Mouse (Mus musculus) limb, embryonic 11.5 days (tissue): ENCODE measurements around the gene Ofd1. TPM values are rescaled to one million over a fixed set of nuclear protein-coding genes. Genes with fewer than 3 reads are reported as not detected.

ENCODE experiments used
- ATAC-seq: fragments of 200-750 bp; cut with Nextera tagmentation; 2 replicates; pipeline ENCODE4 v1.8.0; 2017; ENCODE audit warnings: low read depth; ENCODE audit not compliant: insufficient number of reproducible peaks, low FRiP score, low TSS enrichment
- DNase-seq: peaks from one replicate; pipeline ENCODE4 v3.0.0-alpha.2; 2015; ENCODE audit warnings: low spot score
- H3K27ac ChIP-seq: fragments of 300-500 bp; sonication (generic); replicated peaks from 2 replicates; pipeline ENCODE4 v1.5.1; 2014; ENCODE audit warnings: low read depth, mild to moderate bottlenecking, low read length
- H3K27me3 ChIP-seq: fragments of 300-500 bp; sonication (generic); 2 replicates; pipeline ENCODE4 v1.6.1; 2014; ENCODE audit warnings: mild to moderate bottlenecking, low read length, mixed read lengths; ENCODE audit not compliant: control insufficient read depth, insufficient read depth
- H3K36me3 ChIP-seq: fragments of 300-500 bp; sonication (generic); 2 replicates; pipeline ENCODE4 v1.6.1; 2014; ENCODE audit warnings: mild to moderate bottlenecking, low read length, moderate library complexity, mixed read lengths; ENCODE audit not compliant: control insufficient read depth, insufficient read depth
- H3K4me1 ChIP-seq: fragments of 300-500 bp; sonication (generic); 2 replicates; pipeline ENCODE4 v1.6.1; 2014; ENCODE audit warnings: low read length, mixed read lengths; ENCODE audit not compliant: control insufficient read depth, insufficient read depth
- H3K4me2 ChIP-seq: fragments of 300-500 bp; sonication (generic); 2 replicates; pipeline ENCODE4 v1.6.1; 2014; ENCODE audit warnings: low read depth, mild to moderate bottlenecking, moderate library complexity; ENCODE audit not compliant: severe bottlenecking
- H3K4me3 ChIP-seq: fragments of 300-500 bp; sonication (generic); 2 replicates; pipeline ENCODE4 v1.5.1; 2014; ENCODE audit warnings: low read depth, low read length
- H3K9ac ChIP-seq: fragments of 300-500 bp; sonication (generic); 2 replicates; pipeline ENCODE4 v1.6.1; 2014; ENCODE audit warnings: mild to moderate bottlenecking, low read length
- H3K9me3 ChIP-seq: fragments of 300-500 bp; sonication (generic); 2 replicates; pipeline ENCODE4 v1.6.1; 2016; ENCODE audit warnings: low read length; ENCODE audit not compliant: control insufficient read depth
- WGBS: fragments of 180-500 bp; shearing (Covaris S2); extraction: QIAGEN DNeasy Blood & Tissue Kit; methylation state at CpG from one replicate; pipeline ENCODE4 v1.1.7; 2014; 5-methylcytosine and 5-hydroxymethylcytosine counted together
- polyA plus RNA-seq: library from polyadenylated mRNA; unstranded; fragments of >200 nt; fragmentation: Nextera tagmentation; extraction: Ambion mirVana; gene quantifications from 2 replicates; pipeline ENCODE4 v1.2.1, GENCODE M21; 2014

The Ofd1 gene
- polyA plus RNA-seq, 1 experiment from 2014 or later, result 9.3 TPM

DNA sequence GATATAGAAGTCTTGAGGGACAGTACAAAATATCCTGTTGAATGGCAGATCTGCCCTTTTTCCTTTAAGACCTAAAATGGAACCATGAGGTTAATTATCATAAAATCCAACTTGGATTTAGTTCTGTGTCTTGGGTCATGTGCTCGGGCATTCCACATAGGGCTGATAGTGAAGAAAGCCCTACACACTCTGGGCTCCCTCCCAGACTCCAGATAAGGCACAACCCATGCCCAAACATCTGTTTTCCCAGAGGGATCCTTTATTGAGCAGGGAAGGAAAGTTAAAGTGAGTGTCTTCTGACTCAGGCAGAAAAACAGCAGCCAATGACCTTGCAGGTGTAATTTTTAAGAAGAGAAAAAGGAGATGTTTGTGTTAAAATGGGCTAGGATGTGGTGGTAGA, 85.6 kb downstream of the Ofd1 start:
- no peak for ATAC-seq
- no peak overlapping the region for H3K27ac ChIP-seq
- H3K4me2 ChIP-seq, result no peak overlapping the region
- 80% methylated on average over 1 of the region's 1 CpGs for WGBS
- no peaks in the 10 kb centered on the region for H3K36me3 ChIP-seq
- no peaks in the 10 kb centered on the region for H3K4me1 ChIP-seq
- no peak overlapping the region for H3K9ac ChIP-seq
- no peak overlapping the region for H3K4me3 ChIP-seq
- H3K9me3 ChIP-seq, result no peaks in the 10 kb centered on the region
- DNase-seq, result no peak
- H3K27me3 ChIP-seq, result no peaks in the 10 kb centered on the region; the same call in 1 of the 2 replicates

DNA sequence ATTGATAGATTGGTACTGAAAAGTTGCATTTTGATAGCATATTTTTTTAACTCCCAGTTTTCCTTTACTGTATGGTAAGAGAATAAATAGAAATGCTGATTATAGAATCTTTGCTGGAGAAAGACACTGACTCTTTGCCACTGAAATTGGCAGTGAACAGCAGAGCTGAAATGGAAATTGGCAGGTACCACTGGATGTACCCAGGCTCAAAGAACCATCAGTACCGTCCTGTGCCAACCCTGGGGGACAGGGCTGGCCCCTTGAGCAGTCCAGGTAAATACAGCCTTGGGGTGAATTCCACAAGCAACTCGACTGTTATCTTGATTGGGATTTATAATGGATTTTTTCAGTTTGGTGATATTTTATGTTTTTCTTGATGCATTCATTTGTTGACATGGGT, 87.1 kb downstream of the Ofd1 start:
- no peaks in the 10 kb centered on the region; the same call in 1 of the 2 replicates for H3K27me3 ChIP-seq
- no peaks in the 10 kb centered on the region for H3K36me3 ChIP-seq
- ATAC-seq, result no peak
- H3K27ac ChIP-seq, result no peak overlapping the region
- H3K9me3 ChIP-seq, result no peaks in the 10 kb centered on the region
- no peak for DNase-seq
- 64% methylated on average over 2 of the region's 2 CpGs for WGBS
- H3K9ac ChIP-seq, result no peak overlapping the region
- no peak overlapping the region for H3K4me3 ChIP-seq
- no peak overlapping the region for H3K4me2 ChIP-seq
- H3K4me1 ChIP-seq, result no peaks in the 10 kb centered on the region

GRCm38 (mm10) chrX:166351790-166352189, 88.7 kb downstream of the Ofd1 start:
- H3K4me1 ChIP-seq, result no peaks in the 10 kb centered on the region
- peak; percentile 61 for DNase-seq

DNA sequence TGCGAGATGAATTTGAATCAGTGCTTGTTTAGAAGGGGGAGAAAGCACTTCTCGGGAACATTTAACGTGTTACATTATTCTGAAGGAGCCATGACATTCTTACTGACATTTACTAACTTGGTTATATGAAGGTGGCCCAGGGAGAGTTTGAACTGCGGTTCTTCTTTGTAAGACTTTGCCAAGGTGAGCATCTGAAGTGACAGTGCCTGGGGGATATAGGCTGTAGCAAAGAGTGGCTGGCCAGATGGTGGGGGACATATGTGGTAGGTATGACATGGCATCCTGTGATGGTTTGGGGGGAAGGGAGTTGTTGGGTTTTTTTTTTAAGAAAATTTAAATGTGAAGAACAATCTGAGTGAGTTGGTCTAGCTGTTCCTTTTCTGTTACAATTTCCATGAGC, 91.9 kb downstream of the Ofd1 start:
- Histone ChIP-seq H3K9me3 (no peaks in the 10 kb centered on the region), H3K4me3 (no peak overlapping the region), H3K36me3 (no peaks in the 10 kb centered on the region), H3K9ac (no peak overlapping the region), H3K4me2 (no peak overlapping the region), H3K27ac (no peak overlapping the region), H3K27me3 (peaks cover 2% of the 10 kb centered on the region; the same call in 1 of the 2 replicates), H3K4me1 (no peaks in the 10 kb centered on the region)
- no peak for ATAC-seq
- no peak for DNase-seq
- 88% methylated on average over 4 of the region's 4 CpGs for WGBS

More at GRCm38 (mm10) chrX:166351790-166352189, 88.7 kb downstream of the Ofd1 start:
- no peak for ATAC-seq
- no peak overlapping the region for H3K27ac ChIP-seq
- no peak overlapping the region for H3K4me2 ChIP-seq
- no peak overlapping the region for H3K9ac ChIP-seq
- no peaks in the 10 kb centered on the region for H3K27me3 ChIP-seq
- H3K36me3 ChIP-seq, result no peaks in the 10 kb centered on the region
- H3K9me3 ChIP-seq, result no peaks in the 10 kb centered on the region
- 28% methylated on average over 6 of the region's 6 CpGs for WGBS
- no peak overlapping the region for H3K4me3 ChIP-seq

DNA sequence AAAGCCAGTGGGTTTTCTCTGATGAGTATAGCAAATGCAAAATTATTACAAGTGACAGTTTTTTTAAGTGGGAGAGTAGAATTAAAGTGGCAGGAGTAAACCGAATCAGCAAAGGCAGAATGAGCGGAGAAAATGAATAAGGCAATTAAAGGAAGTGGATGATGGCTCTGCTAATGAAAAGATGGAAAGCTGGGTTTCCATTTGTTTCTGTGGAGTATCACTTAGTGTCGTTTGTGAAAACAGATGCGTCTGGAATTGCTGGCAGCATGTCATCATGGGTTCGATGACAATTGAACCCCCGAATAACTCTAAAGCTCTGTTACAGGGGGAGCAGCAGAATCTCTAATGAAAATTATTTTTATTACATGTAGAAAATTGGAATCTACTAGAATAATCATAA, 92.4 kb downstream of the Ofd1 start:
- H3K4me1 ChIP-seq, result no peaks in the 10 kb centered on the region
- H3K9ac ChIP-seq, result no peak overlapping the region
- H3K9me3 ChIP-seq, result no peaks in the 10 kb centered on the region
- peaks cover 2% of the 10 kb centered on the region; the same call in 1 of the 2 replicates for H3K27me3 ChIP-seq
- H3K27ac ChIP-seq, result no peak overlapping the region
- DNase-seq (no peak), ATAC-seq (no peak)
- H3K4me3 ChIP-seq, result no peak overlapping the region
- 79% methylated on average over 6 of the region's 6 CpGs for WGBS
- H3K36me3 ChIP-seq, result no peaks in the 10 kb centered on the region
- no peak overlapping the region for H3K4me2 ChIP-seq

- DNase-seq, result no peak
- 27% methylated on average over 10 of the region's 10 CpGs for WGBS
- H3K27ac ChIP-seq, result no peak overlapping the region
Observed at GRCm38 (mm10) chrX:166344228-166345015, 96.1 kb downstream of the Ofd1 start.

DNA sequence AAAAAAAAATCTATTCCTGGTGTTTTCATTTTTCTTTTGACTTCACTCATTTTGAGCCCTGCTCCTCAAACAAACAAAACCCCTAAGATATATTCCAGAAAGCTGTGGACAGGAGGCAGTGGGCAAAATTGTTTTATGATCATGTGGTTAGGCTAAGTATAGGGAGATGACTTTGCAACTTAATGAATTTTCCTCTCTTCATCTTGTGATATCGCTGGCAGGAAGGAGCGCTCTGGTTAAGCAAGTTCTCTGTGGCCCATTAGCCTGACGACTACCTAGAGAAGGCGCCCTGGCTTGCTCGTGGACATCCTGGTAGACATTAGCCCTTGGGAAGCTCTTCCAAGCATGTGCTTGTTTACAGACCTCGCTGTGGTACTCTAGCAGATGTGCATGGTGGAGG, 98.7 kb downstream of the Ofd1 start:
- no peak overlapping the region for H3K4me3 ChIP-seq
- WGBS, result 85% methylated on average over 6 of the region's 6 CpGs
- no peaks in the 10 kb centered on the region for H3K4me1 ChIP-seq
- peaks cover 4% of the 10 kb centered on the region; the same call in 1 of the 2 replicates for H3K27me3 ChIP-seq
- no peak overlapping the region for H3K27ac ChIP-seq
- no peak overlapping the region for H3K9ac ChIP-seq
- DNase-seq, result no peak
- H3K36me3 ChIP-seq, result no peaks in the 10 kb centered on the region
- ATAC-seq, result no peak
- no peaks in the 10 kb centered on the region for H3K9me3 ChIP-seq
- no peak overlapping the region for H3K4me2 ChIP-seq

More at GRCm38 (mm10) chrX:166344228-166345015, 96.1 kb downstream of the Ofd1 start:
- Histone ChIP-seq H3K36me3 (no peaks in the 10 kb centered on the region), H3K4me1 (no peaks in the 10 kb centered on the region), H3K9me3 (no peaks in the 10 kb centered on the region), H3K4me2 (no peak overlapping the region), H3K9ac (no peak overlapping the region), H3K27me3 (peaks cover 4% of the 10 kb centered on the region; the same call in 1 of the 2 replicates), H3K4me3 (no peak overlapping the region)
- ATAC-seq, result no peak
